Mouse (Mus musculus) MN1 (cell line): Measurements from ENCODE around the gene Vmn2r118.

ENCODE experiments used
- DNase-seq: peaks from one replicate; pipeline ENCODE4 v3.0.0-alpha.2; 2016; ENCODE audit warnings: low spot score

Vmn2r118 gene

DNA sequence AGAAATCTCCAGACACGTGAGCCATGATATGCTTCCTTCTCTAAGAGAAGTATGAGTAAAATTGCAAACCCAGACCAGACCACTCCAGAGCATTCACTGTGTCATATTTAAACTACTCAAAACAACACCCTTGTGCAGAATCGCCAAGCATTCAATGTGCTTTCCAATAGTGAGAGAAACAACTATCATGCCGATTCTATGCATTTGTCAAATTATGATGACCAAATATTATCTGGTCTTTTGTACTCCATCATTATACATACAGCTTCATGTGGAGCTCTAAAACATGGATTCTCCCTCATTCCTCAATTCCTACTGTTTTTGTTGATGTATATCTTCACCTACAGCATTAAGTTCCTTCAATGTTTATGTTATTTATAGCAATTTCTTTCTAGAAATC is at the start of gene Vmn2r118:
Gene Vmn2r118 (minus strand): TSS at position 101 of the 400 bp plus-strand sequence.
- no peak for DNase-seq

- DNase-seq = no peak
Measured at GRCm38 (mm10) chr17:55661099-55661498, 36.1 kb upstream of the Vmn2r118 start.

DNA sequence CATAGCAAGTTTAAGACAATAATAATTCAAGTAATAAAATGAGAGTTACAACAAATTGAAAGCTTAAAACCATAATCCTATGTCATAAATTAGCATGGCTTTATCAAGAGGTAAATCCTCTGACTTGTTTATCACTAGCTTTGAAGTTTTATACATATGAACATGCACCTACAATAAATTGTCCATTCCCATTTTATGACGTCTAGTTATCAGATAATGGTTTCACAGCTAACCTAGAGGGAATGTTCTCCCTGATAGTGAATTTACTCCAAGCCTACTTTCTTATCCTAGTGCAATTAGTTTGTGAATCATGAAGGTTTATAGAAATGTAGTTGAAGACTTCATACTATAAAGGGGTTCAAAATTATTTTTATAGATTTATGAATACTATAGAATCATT is 34.2 kb downstream of the Vmn2r118 start:
- no peak for DNase-seq

DNA sequence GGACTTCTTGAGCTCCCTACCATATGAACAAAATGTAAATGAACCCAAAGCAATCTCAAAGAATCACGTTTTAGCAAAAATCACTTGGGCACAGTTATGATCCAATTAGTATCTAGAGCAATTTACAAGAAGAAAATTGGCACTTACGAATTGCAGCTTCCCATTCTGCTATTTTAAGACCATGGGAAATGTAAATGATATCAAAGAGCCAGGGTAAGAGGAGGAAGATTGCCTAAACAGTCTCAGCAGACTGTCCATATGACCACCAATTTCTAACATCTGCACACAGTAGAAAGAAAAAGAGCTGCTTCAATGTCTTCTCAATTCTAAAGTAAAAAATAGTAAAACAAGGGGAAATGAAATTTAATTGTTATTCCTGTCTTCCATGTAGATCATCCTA is 63.2 kb downstream of the Vmn2r118 start:
- no peak for DNase-seq

DNA sequence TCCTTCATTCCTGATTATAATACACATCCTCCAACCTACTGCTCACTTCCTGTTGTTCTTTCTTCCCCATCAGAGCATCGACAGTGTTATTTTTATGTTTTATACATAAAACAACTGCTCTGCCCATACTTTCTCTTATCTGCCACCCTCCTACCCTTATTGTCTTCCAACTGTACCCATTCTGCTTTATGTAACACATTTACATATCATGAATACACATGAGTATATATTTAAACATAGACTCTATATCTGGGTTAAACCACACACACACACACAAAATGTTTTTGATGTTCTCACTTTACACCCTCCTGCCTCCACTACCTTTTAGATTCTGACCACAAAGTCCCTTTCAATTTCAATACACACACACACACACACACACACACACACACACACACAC is 76.5 kb downstream of the Vmn2r118 start:
- DNase-seq = no peak
